Mouse (Mus musculus) WW6 (cell line): ENCODE data around the gene Cxcr5.

Experiments used
- DNase-seq: peaks from one replicate; pipeline ENCODE4 v3.0.0-alpha.2; 2013; ENCODE audit warnings: low read depth, low spot score

Gene Cxcr5

GRCm38 (mm10) chr9:44494863-44495809 is 66.5 kb downstream of the Cxcr5 start:
- no peak for DNase-seq

- no peak for DNase-seq
Measured at GRCm38 (mm10) chr9:44494261-44494862, 67.3 kb downstream of the Cxcr5 start.

- no peak for DNase-seq
Measured at GRCm38 (mm10) chr9:44492631-44493461, 68.8 kb downstream of the Cxcr5 start.

GRCm38 (mm10) chr9:44491351-44491750 is 70.3 kb downstream of the Cxcr5 start:
- DNase-seq: no peak

- DNase-seq: no peak
Measured at GRCm38 (mm10) chr9:44490086-44490967, 71.3 kb downstream of the Cxcr5 start.

- no peak for DNase-seq
Measured at GRCm38 (mm10) chr9:44489651-44490085, 72.0 kb downstream of the Cxcr5 start.

- DNase-seq: no peak
Measured at GRCm38 (mm10) chr9:44488855-44489381, 72.8 kb downstream of the Cxcr5 start.

GRCm38 (mm10) chr9:44488416-44488815 is 73.3 kb downstream of the Cxcr5 start:
- DNase-seq: no peak

- DNase-seq: no peak
Measured at GRCm38 (mm10) chr9:44487441-44487840, 74.2 kb downstream of the Cxcr5 start.

GRCm38 (mm10) chr9:44486741-44487421 is 74.8 kb downstream of the Cxcr5 start:
- DNase-seq: no peak

- DNase-seq: no peak
Measured at GRCm38 (mm10) chr9:44486335-44486734, 75.3 kb downstream of the Cxcr5 start.

- no peak for DNase-seq
Measured at GRCm38 (mm10) chr9:44485516-44486161, 76.0 kb downstream of the Cxcr5 start.

- DNase-seq: no peak
Measured at GRCm38 (mm10) chr9:44485105-44485515, 76.6 kb downstream of the Cxcr5 start.

GRCm38 (mm10) chr9:44484311-44485104 is 77.2 kb downstream of the Cxcr5 start:
- DNase-seq: no peak

- DNase-seq: peak; percentile 71
Measured at GRCm38 (mm10) chr9:44483510-44484044, 78.1 kb downstream of the Cxcr5 start.

- no peak for DNase-seq
Measured at GRCm38 (mm10) chr9:44483041-44483509, 78.6 kb downstream of the Cxcr5 start.

- peak; percentile 89 for DNase-seq
Measured at GRCm38 (mm10) chr9:44482552-44482951, 79.1 kb downstream of the Cxcr5 start, which contains the start of gene Bcl9l. Gene Bcl9l (plus strand): TSS chr9:44482825.

- no peak for DNase-seq
Measured at GRCm38 (mm10) chr9:44482112-44482511, 79.6 kb downstream of the Cxcr5 start.
